ENCODE assay signal across 9 mouse cellular contexts in the genomic region with DNA sequence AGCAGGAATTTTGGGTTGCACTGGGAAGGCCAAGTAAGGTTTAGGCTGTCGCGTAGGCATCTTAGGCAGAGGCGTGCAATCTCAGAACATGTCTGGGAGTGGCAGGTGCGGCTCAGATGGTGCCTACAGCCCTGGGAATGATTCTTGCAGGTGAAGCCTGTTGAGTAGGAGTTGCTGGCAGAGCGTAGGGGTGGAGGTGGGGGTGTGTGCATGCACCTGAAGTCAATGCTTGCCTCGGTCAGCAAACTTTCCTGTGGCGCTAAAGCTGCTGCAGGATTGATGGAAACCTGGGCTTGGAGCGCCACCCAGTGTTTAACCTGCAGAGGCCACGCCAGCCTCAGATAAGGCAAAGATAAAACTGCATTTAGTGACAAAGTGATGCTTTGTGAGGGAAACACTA.
DNase-seq lines count a peak whose midpoint lies in the region; ATAC-seq lines count a peak whose summit lies in the region.
"Had no signal": no experiment of that assay in that cellular context is flagged by ENCODE, and none has a peak within 500 bp of the region (broad histone marks: within the 10 kb centered on the region; RNA-seq: fewer than 3 reads in every experiment).

No protein-coding gene starts in this region.

- H3K9me3 ChIP-seq in embryonic facial prominence, embryonic 13.5 days = no peaks in the 10 kb centered on the region
- no peaks in the 10 kb centered on the region for H3K9me3 ChIP-seq in liver, embryonic 15.5 days (replicated peaks)
- no peaks in the 10 kb centered on the region for H3K9me3 ChIP-seq in neural tube, embryonic 14.5 days (ENCODE audit: control insufficient read depth, low read length)

- H3K36me3 ChIP-seq in embryonic facial prominence, embryonic 13.5 days = no peaks in the 10 kb centered on the region
- H3K36me3 ChIP-seq in liver, embryonic 15.5 days (replicated peaks) = no peaks in the 10 kb centered on the region
- H3K36me3 ChIP-seq in neural tube, embryonic 14.5 days (ENCODE audit: control insufficient read depth, insufficient read depth, low read length) = no peaks in the 10 kb centered on the region

- H3K4me1 ChIP-seq in embryonic facial prominence, embryonic 13.5 days = peaks cover 6% of the 10 kb centered on the region; the same call in 1 of the 2 replicates
- no peaks in the 10 kb centered on the region; the same call in 1 of the 2 replicates for H3K4me1 ChIP-seq in liver, embryonic 15.5 days (replicated peaks)
- 0 out of 2 replicates have a peak, but pooled peaks cover 5% of the 10 kb centered on the region for H3K4me1 ChIP-seq in neural tube, embryonic 14.5 days (ENCODE audit: control insufficient read depth, insufficient read depth, low read length)

- H3K4me2 ChIP-seq in embryonic facial prominence, embryonic 13.5 days = peak overlapping the region; percentile 50
- peak overlapping the region; percentile 48 for H3K4me2 ChIP-seq in liver, embryonic 15.5 days
- peak overlapping the region; percentile 42 for H3K4me2 ChIP-seq in neural tube, embryonic 14.5 days (ENCODE audit: low read depth, low read length)

- peaks cover 18% of the 10 kb centered on the region for H3K27me3 ChIP-seq in embryonic facial prominence, embryonic 13.5 days
- peaks cover 37% of the 10 kb centered on the region for H3K27me3 ChIP-seq in liver, embryonic 15.5 days
- no peaks in the 10 kb centered on the region for H3K27me3 ChIP-seq in neural tube, embryonic 14.5 days (ENCODE audit: control insufficient read depth, insufficient read depth, low read length)

- H3K9ac ChIP-seq in embryonic facial prominence, embryonic 13.5 days = peak overlapping the region; percentile 32; the same call in 1 of the 2 replicates
- no peak overlapping the region for H3K9ac ChIP-seq in liver, embryonic 15.5 days
- H3K9ac ChIP-seq in neural tube, embryonic 14.5 days (replicated peaks; ENCODE audit: low read depth, low read length) = no peak overlapping the region

- ATAC-seq in embryonic facial prominence, embryonic 13.5 days (ENCODE audit: insufficient number of reproducible peaks, insufficient read depth, low FRiP score, low TSS enrichment, low read depth) = no peak
- ATAC-seq in liver, embryonic 15.5 days (ENCODE audit: insufficient read depth) = no peak
- peak; percentile 76 for ATAC-seq in neural tube, embryonic 14.5 days (ENCODE audit: low read depth)

- intact Hi-C loops in heart, postnatal 14 days (cut with DNase I) = no loop called here

- DNase-seq in CD4-positive, CD25-positive, alpha-beta regulatory T cell, adult 2 months (ENCODE audit: low read depth, low spot score) = peak; percentile 85
- peak; percentile 69 for DNase-seq in adrenal gland, postnatal 25 days
- DNase-seq in heart, postnatal 14 days = peak; percentile 70 to 78
- peak; percentile 36 for DNase-seq in large intestine, adult 2 months (ENCODE audit: low read depth, low spot score)
- DNase-seq in thymus, postnatal 10 days (ENCODE audit: low spot score in 2 of 2) = peak; percentile 69 to 86

- no peak overlapping the region for H3K27ac ChIP-seq in embryonic facial prominence, embryonic 13.5 days
- H3K27ac ChIP-seq in liver, embryonic 15.5 days (replicated peaks) = no peak overlapping the region
- no peak overlapping the region for H3K27ac ChIP-seq in neural tube, embryonic 14.5 days (ENCODE audit: low read depth, low read length)
- H3K27ac ChIP-seq: macrophage had no signal

- 4% methylated on average over 9 of the region's 9 CpGs for WGBS in embryonic facial prominence, embryonic 13.5 days
- WGBS in large intestine, adult 2 months = 6% methylated on average over 9 of the region's 9 CpGs
- WGBS in liver, embryonic 15.5 days (ENCODE audit: insufficient replicate concordance) = 8% methylated on average over 9 of the region's 9 CpGs
- 3% methylated on average over 9 of the region's 9 CpGs for WGBS in neural tube, embryonic 14.5 days

- H3K4me3 ChIP-seq in embryonic facial prominence, embryonic 13.5 days = peak overlapping the region; percentile 25
- H3K4me3 ChIP-seq in liver, embryonic 15.5 days (replicated peaks) = no peak overlapping the region
- no peak overlapping the region for H3K4me3 ChIP-seq in neural tube, embryonic 14.5 days (ENCODE audit: low read depth, low read length)
